Mouse (Mus musculus): ENCODE results near the gene Lasp1.

- TF ChIP-seq CTCF (IDR thresholded peaks at IDR 0.05; ENCODE audit: borderline replicate concordance, control insufficient read depth, extremely low read depth, insufficient read depth, low read length, poor library complexity), result no peak
- TF ChIP-seq POLR2A (IDR thresholded peaks at IDR 0.05; ENCODE audit: control insufficient read depth, extremely low read depth, insufficient read depth, low read length, poor library complexity), result no peak
These were observed 33.2 kb downstream of the Lasp1 start for GRCm38 (mm10) chr11:97832001-97832400.

Data from thymus, adult 2 months (tissue).